Mouse (Mus musculus): ENCODE measurements around the gene Rfx2.

Rfx2 gene

DNA sequence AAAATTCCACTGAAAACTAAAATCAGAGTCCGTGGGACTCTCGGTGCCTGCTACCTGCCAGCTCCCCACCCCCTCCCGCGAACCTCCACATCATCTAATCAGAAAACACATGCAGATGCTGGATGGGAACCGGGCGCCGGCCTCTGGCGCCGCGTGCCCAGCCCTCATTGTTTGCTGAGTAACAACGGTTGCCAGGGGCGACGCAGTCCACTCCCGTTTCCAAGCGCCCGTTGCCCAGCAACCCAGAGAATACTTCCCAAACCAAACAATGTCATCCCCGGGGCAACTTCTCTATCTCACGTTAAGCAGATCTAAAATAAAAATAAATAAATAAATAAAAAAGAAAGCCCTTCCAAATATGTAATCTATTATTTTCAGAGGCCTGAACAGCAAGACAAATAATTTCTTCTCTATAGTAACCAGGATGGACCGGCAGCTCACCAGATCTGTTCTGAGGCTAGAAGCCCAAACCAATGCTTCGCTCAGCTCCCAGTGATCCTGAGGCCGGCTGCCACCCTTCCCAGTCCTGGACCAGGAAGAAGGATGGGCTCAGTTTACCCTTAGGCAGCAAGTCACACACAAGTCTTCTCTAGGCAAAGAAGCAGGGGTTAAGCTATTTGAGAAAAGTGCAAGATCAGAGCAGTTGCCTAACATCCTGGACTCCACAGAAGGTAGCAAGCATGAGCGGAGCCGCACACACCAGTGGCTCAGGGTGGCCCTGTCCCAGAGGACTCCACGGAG is 16.3 kb downstream of the Rfx2 start:
- no peaks in the 10 kb centered on the region for H3K27me3 ChIP-seq (ENCODE audit: insufficient read depth, low read length)
- H3K36me3 ChIP-seq (ENCODE audit: insufficient read depth, low read length): peaks cover 58% of the 10 kb centered on the region
- peaks cover 73% of the 10 kb centered on the region for H3K4me1 ChIP-seq (replicated peaks; ENCODE audit: low read depth, low read length)
- H3K4me3 ChIP-seq (replicated peaks; ENCODE audit: low read length): no peak overlapping the region
- TF ChIP-seq NANOG (IDR thresholded peaks at IDR 0.05; ENCODE audit: borderline replicate concordance, low read length): no peak
- TF ChIP-seq POU5F1 (IDR thresholded peaks at IDR 0.05; ENCODE audit: borderline replicate concordance, low read length): no peak
- TF ChIP-seq CTCF (conservative IDR thresholded peaks at IDR 0.05; ENCODE audit: low read length): no peak
- H3K9me3 ChIP-seq (ENCODE audit: low read length): no peaks in the 10 kb centered on the region

DNA sequence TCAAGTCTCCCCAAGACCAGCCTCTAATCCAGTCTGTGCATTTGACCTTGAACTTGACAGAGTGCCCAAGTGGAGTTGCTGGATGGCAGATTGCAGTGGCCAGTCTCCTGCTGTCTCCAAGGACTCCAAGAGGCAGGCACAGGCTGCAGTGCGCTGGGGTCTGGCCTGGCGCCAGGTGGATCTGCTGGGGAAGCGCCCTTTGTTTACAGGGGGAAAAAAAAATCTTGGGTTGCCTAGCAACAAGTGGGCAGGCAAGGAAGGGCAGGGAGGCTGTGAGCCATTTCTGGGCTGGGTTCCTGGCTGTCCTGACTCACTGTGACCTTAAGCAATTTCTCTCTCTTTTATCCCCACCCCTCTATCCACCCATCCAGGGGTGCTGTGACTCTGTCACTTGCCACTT is 20.6 kb downstream of the Rfx2 start:
- Histone ChIP-seq H3K4me3 (replicated peaks; ENCODE audit: low read length) (no peak overlapping the region), H3K4me1 (replicated peaks; ENCODE audit: low read depth, low read length) (peaks cover 62% of the 10 kb centered on the region), H3K9me3 (ENCODE audit: low read length) (no peaks in the 10 kb centered on the region), H3K27me3 (ENCODE audit: insufficient read depth, low read length) (no peaks in the 10 kb centered on the region), H3K36me3 (ENCODE audit: insufficient read depth, low read length) (peaks cover 72% of the 10 kb centered on the region)
- TF ChIP-seq POU5F1 (IDR thresholded peaks at IDR 0.05; ENCODE audit: borderline replicate concordance, low read length): no peak
- TF ChIP-seq CTCF (conservative IDR thresholded peaks at IDR 0.05; ENCODE audit: low read length): no peak
- no peak for TF ChIP-seq NANOG (IDR thresholded peaks at IDR 0.05; ENCODE audit: borderline replicate concordance, low read length)

DNA sequence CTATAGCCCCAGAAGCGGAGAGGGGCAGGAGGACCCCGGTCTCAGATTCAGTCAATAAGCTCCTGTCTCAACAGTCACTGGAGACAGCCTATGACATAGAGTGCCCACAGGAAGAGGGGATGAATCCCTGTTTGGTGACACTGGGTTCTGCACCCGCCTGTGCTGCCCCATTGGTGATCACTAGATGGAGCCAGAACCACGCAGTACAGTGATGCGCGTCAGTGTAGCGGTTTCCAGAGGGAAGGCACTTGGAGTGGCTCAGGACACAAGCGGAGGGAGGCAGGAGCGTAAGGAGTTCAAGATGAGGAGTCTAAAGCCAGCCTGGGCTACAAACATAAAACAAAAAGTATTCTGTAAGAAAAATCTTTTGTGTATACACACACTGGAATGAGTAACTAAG is 22.3 kb downstream of the Rfx2 start:
- Histone ChIP-seq H3K4me1 (replicated peaks; ENCODE audit: low read depth, low read length) (peaks cover 46% of the 10 kb centered on the region), H3K27me3 (ENCODE audit: insufficient read depth, low read length) (no peaks in the 10 kb centered on the region), H3K9me3 (ENCODE audit: low read length) (no peaks in the 10 kb centered on the region), H3K36me3 (ENCODE audit: insufficient read depth, low read length) (peaks cover 83% of the 10 kb centered on the region), H3K4me3 (replicated peaks; ENCODE audit: low read length) (no peak overlapping the region)
- peak; percentile 77 for TF ChIP-seq CTCF (conservative IDR thresholded peaks at IDR 0.05; ENCODE audit: low read length)
- TF ChIP-seq POU5F1 (IDR thresholded peaks at IDR 0.05; ENCODE audit: borderline replicate concordance, low read length): no peak

DNA sequence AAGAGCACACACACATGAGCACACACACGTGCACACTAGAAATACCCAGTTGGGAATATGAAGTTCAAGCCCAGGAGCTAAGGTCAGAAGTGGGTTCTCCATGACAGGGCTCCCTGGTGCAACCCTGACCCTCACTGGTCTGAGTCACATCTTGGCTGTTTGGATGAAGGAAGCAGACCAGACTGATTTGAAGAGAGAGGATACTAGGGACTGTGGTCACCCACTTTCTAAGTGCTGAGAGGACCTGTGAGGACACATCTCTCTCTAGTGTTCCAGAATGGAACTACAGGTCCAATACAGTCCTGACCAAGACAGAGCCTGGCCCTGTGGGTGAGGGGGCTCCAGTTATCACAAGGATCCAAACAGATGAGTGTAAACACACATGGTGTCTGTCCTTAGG is 25.0 kb downstream of the Rfx2 start:
- H3K4me1 ChIP-seq (replicated peaks; ENCODE audit: low read depth, low read length): peaks cover 34% of the 10 kb centered on the region
- TF ChIP-seq POU5F1 (IDR thresholded peaks at IDR 0.05; ENCODE audit: borderline replicate concordance, low read length) (no peak), CTCF (conservative IDR thresholded peaks at IDR 0.05; ENCODE audit: low read length) (0 out of 2 replicates have a peak, but pooled peaks have one; percentile 6), NANOG (IDR thresholded peaks at IDR 0.05; ENCODE audit: borderline replicate concordance, low read length) (no peak)
- no peaks in the 10 kb centered on the region for H3K27me3 ChIP-seq (ENCODE audit: insufficient read depth, low read length)
- no peak overlapping the region for H3K4me3 ChIP-seq (replicated peaks; ENCODE audit: low read length)
- no peaks in the 10 kb centered on the region for H3K9me3 ChIP-seq (ENCODE audit: low read length)
- peaks cover 91% of the 10 kb centered on the region for H3K36me3 ChIP-seq (ENCODE audit: insufficient read depth, low read length)

DNA sequence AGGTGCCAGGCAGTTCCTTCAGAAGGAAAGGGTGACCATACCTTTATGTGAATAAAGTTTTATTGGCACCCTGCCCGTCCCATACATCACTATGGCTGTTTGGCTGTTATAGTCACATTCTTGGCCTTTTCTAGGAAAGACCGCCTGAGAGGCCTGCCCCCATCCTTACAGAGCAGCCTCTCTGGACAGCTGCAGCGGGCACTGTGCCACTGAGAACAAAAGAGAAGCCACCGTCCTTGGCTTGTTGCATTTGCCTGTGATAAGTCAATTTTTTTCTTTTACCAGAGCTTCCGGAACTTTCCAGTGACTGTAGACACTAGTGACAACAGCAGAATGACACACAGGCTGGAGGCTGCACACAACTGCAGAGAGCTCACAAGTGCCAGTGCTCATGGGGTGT is 25.9 kb downstream of the Rfx2 start:
- H3K4me1 ChIP-seq (replicated peaks; ENCODE audit: low read depth, low read length): peaks cover 34% of the 10 kb centered on the region
- no peak for TF ChIP-seq CTCF (conservative IDR thresholded peaks at IDR 0.05; ENCODE audit: low read length)
- no peak for TF ChIP-seq NANOG (IDR thresholded peaks at IDR 0.05; ENCODE audit: borderline replicate concordance, low read length)
- no peak for TF ChIP-seq POU5F1 (IDR thresholded peaks at IDR 0.05; ENCODE audit: borderline replicate concordance, low read length)
- H3K9me3 ChIP-seq (ENCODE audit: low read length): no peaks in the 10 kb centered on the region
- no peaks in the 10 kb centered on the region for H3K27me3 ChIP-seq (ENCODE audit: insufficient read depth, low read length)
- H3K36me3 ChIP-seq (ENCODE audit: insufficient read depth, low read length): peaks cover 91% of the 10 kb centered on the region
- no peak overlapping the region for H3K4me3 ChIP-seq (replicated peaks; ENCODE audit: low read length)

DNA sequence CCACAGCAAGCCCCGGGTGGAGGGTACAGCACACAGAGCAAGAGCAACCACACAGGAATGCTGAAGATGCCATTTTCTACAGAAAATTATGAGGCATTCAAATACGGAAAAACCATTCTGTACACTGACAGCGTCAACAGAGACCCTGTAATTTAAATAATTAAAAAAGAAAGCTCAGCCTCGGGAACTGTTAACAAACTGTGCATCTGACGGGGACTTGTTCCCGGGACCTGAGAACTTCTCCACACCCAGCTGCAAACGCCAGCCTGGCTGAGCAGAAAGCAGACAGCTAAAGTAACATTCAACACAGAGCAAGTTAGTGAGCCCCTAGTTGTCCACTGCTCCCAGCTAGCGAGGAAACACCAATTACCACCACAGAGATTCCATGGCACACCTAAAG is 28.7 kb downstream of the Rfx2 start:
- H3K4me1 ChIP-seq (replicated peaks; ENCODE audit: low read depth, low read length): peaks cover 34% of the 10 kb centered on the region
- no peak for TF ChIP-seq NANOG (IDR thresholded peaks at IDR 0.05; ENCODE audit: borderline replicate concordance, low read length)
- TF ChIP-seq POU5F1 (IDR thresholded peaks at IDR 0.05; ENCODE audit: borderline replicate concordance, low read length): no peak
- no peak for TF ChIP-seq CTCF (conservative IDR thresholded peaks at IDR 0.05; ENCODE audit: low read length)
- no peaks in the 10 kb centered on the region for H3K9me3 ChIP-seq (ENCODE audit: low read length)
- H3K36me3 ChIP-seq (ENCODE audit: insufficient read depth, low read length): peaks cover 93% of the 10 kb centered on the region
- H3K4me3 ChIP-seq (replicated peaks; ENCODE audit: low read length): no peak overlapping the region
- no peaks in the 10 kb centered on the region for H3K27me3 ChIP-seq (ENCODE audit: insufficient read depth, low read length)

DNA sequence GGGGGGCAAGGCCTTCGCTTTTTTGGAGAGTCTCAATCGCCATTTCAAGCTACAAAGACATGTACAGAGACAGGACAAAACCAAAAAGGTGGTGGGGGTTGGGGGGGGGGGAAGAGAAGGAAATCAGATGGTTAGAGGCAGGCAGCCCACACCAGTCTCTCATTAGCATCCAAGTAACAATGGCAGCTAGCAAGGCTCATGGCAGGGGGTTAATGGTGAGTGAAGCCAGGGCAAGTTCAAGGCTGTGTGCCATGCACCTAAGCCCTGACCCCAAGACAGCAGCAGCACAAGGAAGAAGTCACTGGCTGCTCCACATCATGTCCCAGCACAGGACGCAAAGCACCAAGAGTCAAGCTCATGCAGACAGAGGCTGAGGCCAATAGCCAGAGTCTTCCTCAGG is 31.5 kb downstream of the Rfx2 start:
- Histone ChIP-seq H3K9me3 (ENCODE audit: low read length) (no peaks in the 10 kb centered on the region), H3K4me1 (replicated peaks; ENCODE audit: low read depth, low read length) (peaks cover 34% of the 10 kb centered on the region), H3K27me3 (ENCODE audit: insufficient read depth, low read length) (no peaks in the 10 kb centered on the region), H3K36me3 (ENCODE audit: insufficient read depth, low read length) (peaks cover 75% of the 10 kb centered on the region), H3K4me3 (replicated peaks; ENCODE audit: low read length) (no peak overlapping the region)
- no peak for TF ChIP-seq CTCF (conservative IDR thresholded peaks at IDR 0.05; ENCODE audit: low read length)
- TF ChIP-seq POU5F1 (IDR thresholded peaks at IDR 0.05; ENCODE audit: borderline replicate concordance, low read length): no peak
- TF ChIP-seq NANOG (IDR thresholded peaks at IDR 0.05; ENCODE audit: borderline replicate concordance, low read length): no peak

DNA sequence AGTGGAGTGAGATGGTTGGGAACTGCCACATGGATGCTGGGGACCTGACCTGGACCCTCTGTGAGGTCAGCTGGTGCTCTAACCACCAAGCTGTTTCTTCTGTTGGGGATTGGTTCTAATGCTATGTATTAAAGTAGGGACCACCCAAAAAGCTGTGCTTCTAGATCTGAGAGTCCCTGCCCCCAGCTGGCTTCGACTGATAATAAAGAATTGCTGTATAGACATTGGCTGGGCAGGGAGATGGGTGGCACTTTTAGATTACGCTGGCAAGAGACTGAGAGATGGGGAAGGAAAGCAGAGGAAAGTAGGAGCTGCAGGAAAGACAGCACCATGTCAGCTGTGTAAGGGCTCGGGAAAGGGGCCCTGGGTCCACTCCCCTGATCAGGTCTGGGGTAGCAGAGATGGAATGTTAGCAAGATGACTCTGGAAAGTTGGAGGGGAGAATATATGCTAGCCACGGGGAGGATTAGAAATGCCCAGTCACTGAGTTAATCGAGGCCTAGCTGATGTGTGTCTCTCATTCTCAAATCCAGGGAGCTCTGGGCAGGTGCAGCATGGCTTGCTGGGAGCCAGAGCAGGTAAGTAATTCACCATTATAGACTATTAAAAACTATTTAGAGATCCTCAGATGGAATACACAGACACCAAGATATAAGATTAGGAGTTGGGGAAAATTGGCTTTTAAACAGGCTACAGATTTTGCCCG is 37.0 kb downstream of the Rfx2 start:
- no peak for TF ChIP-seq CTCF (conservative IDR thresholded peaks at IDR 0.05; ENCODE audit: low read length)
- TF ChIP-seq NANOG (IDR thresholded peaks at IDR 0.05; ENCODE audit: borderline replicate concordance, low read length): no peak
- no peak for TF ChIP-seq POU5F1 (IDR thresholded peaks at IDR 0.05; ENCODE audit: borderline replicate concordance, low read length)
- H3K9me3 ChIP-seq (ENCODE audit: low read length): no peaks in the 10 kb centered on the region
- peaks cover 5% of the 10 kb centered on the region for H3K4me1 ChIP-seq (replicated peaks; ENCODE audit: low read depth, low read length)
- H3K27me3 ChIP-seq (ENCODE audit: insufficient read depth, low read length): no peaks in the 10 kb centered on the region
- no peak overlapping the region for H3K4me3 ChIP-seq (replicated peaks; ENCODE audit: low read length)
- peaks cover 67% of the 10 kb centered on the region for H3K36me3 ChIP-seq (ENCODE audit: insufficient read depth, low read length)
